Mouse (Mus musculus): ENCODE data around the gene Slc36a1. TPM values are rescaled to one million over a fixed set of nuclear protein-coding genes. Genes with fewer than 3 reads are reported as not detected.

The Slc36a1 gene
- 6.5 TPM for polyA plus RNA-seq (2014; fragmentation: Illumina TruSeq; extraction: RNeasy Lipid Tissue Mini Kit (QIAGEN cat#74804); ENCODE audit: low read depth, low replicate concordance)

GRCm38 (mm10) chr11:55204159-55204596, at the start of gene Slc36a1:
TSS of gene Slc36a1 (plus strand) at chr11:55204350.

GRCm38 (mm10) chr11:55184733-55185291, 19.3 kb upstream of the Slc36a1 start, which contains the start of gene Slc36a2:
TSS of gene Slc36a2 (minus strand) at chr11:55185077.

Other genes with a start within 250 kb of the Slc36a1 start
- gene Tnip1, start 241.4 kb upstream of the Slc36a1 start, polyA plus RNA-seq (2014; fragmentation: Illumina TruSeq; extraction: RNeasy Lipid Tissue Mini Kit (QIAGEN cat#74804); ENCODE audit: low read depth, low replicate concordance): 29.7 TPM
- gene Anxa6, start 170.9 kb upstream of the Slc36a1 start, polyA plus RNA-seq (2014; fragmentation: Illumina TruSeq; extraction: RNeasy Lipid Tissue Mini Kit (QIAGEN cat#74804); ENCODE audit: low read depth, low replicate concordance): 196 TPM
- 18.3 TPM for gene Ccdc69, start 126.2 kb upstream of the Slc36a1 start, polyA plus RNA-seq (2014; fragmentation: Illumina TruSeq; extraction: RNeasy Lipid Tissue Mini Kit (QIAGEN cat#74804); ENCODE audit: low read depth, low replicate concordance)
- 10.3 TPM for gene Gm2a, start 106.2 kb upstream of the Slc36a1 start, polyA plus RNA-seq (2014; fragmentation: Illumina TruSeq; extraction: RNeasy Lipid Tissue Mini Kit (QIAGEN cat#74804); ENCODE audit: low read depth, low replicate concordance)
- gene Slc36a3, start 52.6 kb upstream of the Slc36a1 start, polyA plus RNA-seq (2014; fragmentation: Illumina TruSeq; extraction: RNeasy Lipid Tissue Mini Kit (QIAGEN cat#74804); ENCODE audit: low read depth, low replicate concordance): not detected
- gene Slc36a2, start 19.3 kb upstream of the Slc36a1 start, polyA plus RNA-seq (2014; fragmentation: Illumina TruSeq; extraction: RNeasy Lipid Tissue Mini Kit (QIAGEN cat#74804); ENCODE audit: low read depth, low replicate concordance): 31.4 TPM
- gene Fat2, start 132.2 kb downstream of the Slc36a1 start, polyA plus RNA-seq (2014; fragmentation: Illumina TruSeq; extraction: RNeasy Lipid Tissue Mini Kit (QIAGEN cat#74804); ENCODE audit: low read depth, low replicate concordance): 0.05 TPM
- gene Sparc, start 218.8 kb downstream of the Slc36a1 start, polyA plus RNA-seq (2014; fragmentation: Illumina TruSeq; extraction: RNeasy Lipid Tissue Mini Kit (QIAGEN cat#74804); ENCODE audit: low read depth, low replicate concordance): 265 TPM